Mouse (Mus musculus): ENCODE data around the gene Gm45785.
A peak's percentile ranks its signal among the peaks of the same experiment; 100 is the strongest.
"Not testable (repeated sequence)": the region's sequence is repeated elsewhere in the genome, so short reads cannot be mapped to it uniquely, and the experiment has no call there.

Gm45785 gene

GRCm38 (mm10) chr7:140855860-140856784 lies at the start of gene Gm45785:
TSS of gene Gm45785 (minus strand) at chr7:140856331.
- DNase-seq (ENCODE audit: low read depth in 2 of 2, low spot score in 2 of 2), result peak; percentile 63 to 64

- no peak for DNase-seq (ENCODE audit: low read depth in 2 of 2, low spot score in 2 of 2)
These were observed 49.5 kb upstream of the Gm45785 start for GRCm38 (mm10) chr7:140905642-140906081.

GRCm38 (mm10) chr7:140903212-140903611 lies 47.1 kb upstream of the Gm45785 start:
- DNase-seq (ENCODE audit: low read depth in 2 of 2, low spot score in 2 of 2), result peak; percentile 65 to 74

GRCm38 (mm10) chr7:140902036-140902875 lies 46.1 kb upstream of the Gm45785 start:
- no peak for DNase-seq (ENCODE audit: low read depth in 2 of 2, low spot score in 2 of 2)

GRCm38 (mm10) chr7:140900220-140900619 lies 44.1 kb upstream of the Gm45785 start, which contains the start of gene Cox8b:
TSS of gene Cox8b (minus strand) at chr7:140900446.
- DNase-seq (ENCODE audit: low read depth in 2 of 2, low spot score in 2 of 2), result no peak

GRCm38 (mm10) chr7:140899121-140899520 lies 43.0 kb upstream of the Gm45785 start:
- DNase-seq (ENCODE audit: low read depth in 2 of 2, low spot score in 2 of 2), result no peak

GRCm38 (mm10) chr7:140897863-140898262 lies 41.7 kb upstream of the Gm45785 start:
- no peak for DNase-seq (ENCODE audit: low read depth in 2 of 2, low spot score in 2 of 2)

GRCm38 (mm10) chr7:140894611-140895010 lies 38.5 kb upstream of the Gm45785 start:
- DNase-seq (ENCODE audit: low read depth in 2 of 2, low spot score in 2 of 2), result no peak

- DNase-seq (ENCODE audit: low read depth in 2 of 2, low spot score in 2 of 2), result no peak
These were observed 37.9 kb upstream of the Gm45785 start for GRCm38 (mm10) chr7:140894031-140894430.

GRCm38 (mm10) chr7:140890636-140891035 lies 34.5 kb upstream of the Gm45785 start:
- DNase-seq (ENCODE audit: low read depth in 2 of 2, low spot score in 2 of 2), result not testable (repeated sequence)

GRCm38 (mm10) chr7:140882469-140882803 lies 26.3 kb upstream of the Gm45785 start:
- no peak for DNase-seq (ENCODE audit: low read depth in 2 of 2, low spot score in 2 of 2)

GRCm38 (mm10) chr7:140881696-140882468 lies 25.8 kb upstream of the Gm45785 start, which contains the start of the genes Psmd13 and Sirt3:
TSS of gene Psmd13 (plus strand) at chr7:140881968.
TSS of gene Sirt3 (minus strand) at chr7:140882309.
- peak; percentile 85 to 89 for DNase-seq (ENCODE audit: low read depth in 2 of 2, low spot score in 2 of 2)

GRCm38 (mm10) chr7:140880865-140881515 lies 24.9 kb upstream of the Gm45785 start:
- no peak for DNase-seq (ENCODE audit: low read depth in 2 of 2, low spot score in 2 of 2)

GRCm38 (mm10) chr7:140880419-140880818 lies 24.3 kb upstream of the Gm45785 start:
- DNase-seq (ENCODE audit: low read depth in 2 of 2, low spot score in 2 of 2), result no peak

GRCm38 (mm10) chr7:140879355-140879754 lies 23.2 kb upstream of the Gm45785 start:
- DNase-seq (ENCODE audit: low read depth in 2 of 2, low spot score in 2 of 2), result no peak

- DNase-seq (ENCODE audit: low read depth in 2 of 2, low spot score in 2 of 2), result no peak
These were observed 21.2 kb upstream of the Gm45785 start for GRCm38 (mm10) chr7:140877364-140877763.

- no peak for DNase-seq (ENCODE audit: low read depth in 2 of 2, low spot score in 2 of 2)
These were observed 18.1 kb upstream of the Gm45785 start for GRCm38 (mm10) chr7:140874224-140874623.

GRCm38 (mm10) chr7:140864761-140865160 lies 8.6 kb upstream of the Gm45785 start:
- DNase-seq (ENCODE audit: low read depth in 2 of 2, low spot score in 2 of 2), result no peak

- DNase-seq (ENCODE audit: low read depth in 2 of 2, low spot score in 2 of 2), result no peak
These were observed 4.6 kb upstream of the Gm45785 start for GRCm38 (mm10) chr7:140860728-140861127.

- DNase-seq (ENCODE audit: low read depth in 2 of 2, low spot score in 2 of 2), result no peak
These were observed 3.9 kb upstream of the Gm45785 start for GRCm38 (mm10) chr7:140859997-140860396.

Data from CD8-positive naive resting alpha-beta T cell, adult 2 months (primary cell).